Mouse (Mus musculus): Measurements from ENCODE around the gene Erich2. TPM values are rescaled to one million over a fixed set of nuclear protein-coding genes. Genes with fewer than 3 reads are reported as not detected.

The Erich2 gene
- polyA plus RNA-seq, 2 experiments from 2014 or later: not detected

GRCm38 (mm10) chr2:70562981-70563671 lies 54.5 kb downstream of the Erich2 start:
- ATAC-seq: no peak

- ATAC-seq: no peak
Observed at GRCm38 (mm10) chr2:70563721-70564645, 55.4 kb downstream of the Erich2 start.

- no peak for ATAC-seq
Observed at GRCm38 (mm10) chr2:70564646-70565315, 56.2 kb downstream of the Erich2 start.

GRCm38 (mm10) chr2:70565651-70566602 lies 57.3 kb downstream of the Erich2 start:
- ATAC-seq: no peak

- ATAC-seq: no peak
Observed at GRCm38 (mm10) chr2:70566603-70566981, 58.0 kb downstream of the Erich2 start.

GRCm38 (mm10) chr2:70567071-70567681 lies 58.6 kb downstream of the Erich2 start:
- ATAC-seq: no peak

GRCm38 (mm10) chr2:70567682-70568077 lies 59.1 kb downstream of the Erich2 start:
- no peak for ATAC-seq

- ATAC-seq: no peak
Observed at GRCm38 (mm10) chr2:70568198-70568941, 59.8 kb downstream of the Erich2 start.

GRCm38 (mm10) chr2:70571698-70572097 lies 63.1 kb downstream of the Erich2 start:
- ATAC-seq: no peak

GRCm38 (mm10) chr2:70572251-70572650 lies 63.6 kb downstream of the Erich2 start:
- no peak for ATAC-seq

- ATAC-seq: no peak
Observed at GRCm38 (mm10) chr2:70573544-70574210, 65.1 kb downstream of the Erich2 start.

- ATAC-seq: no peak
Observed at GRCm38 (mm10) chr2:70588200-70588599, 79.6 kb downstream of the Erich2 start.

Other genes starting within 250 kb of the Erich2 start
- not detected for gene Sp5, start 33.9 kb upstream of the Erich2 start, polyA plus RNA-seq (2017; shearing (Covaris generic))
- under 1 TPM in 1 of 2 experiments, not detected in 1; 0.21 TPM for gene Gad1, start 44.3 kb downstream of the Erich2 start, polyA plus RNA-seq (2017; shearing (Covaris generic))
- 10 to 100 TPM; 44.7 to 48.2 TPM for gene Gorasp2, start 152.8 kb downstream of the Erich2 start, polyA plus RNA-seq (2017; shearing (Covaris generic))
- gene Gm26558, start 153.3 kb downstream of the Erich2 start, polyA plus RNA-seq (2017; shearing (Covaris generic)): not detected

All from activated CD4-positive, CD25-positive, alpha-beta regulatory T cell, adult 4 months (primary cell).